Mouse (Mus musculus): ENCODE results near the gene Rnf150. TPM values are rescaled to one million over a fixed set of nuclear protein-coding genes. Genes with fewer than 3 reads are reported as not detected.

The Rnf150 gene
- total and polyA plus RNA-seq, 3 experiments = 0.13 to 0.50 (median 0.39) TPM

DNA sequence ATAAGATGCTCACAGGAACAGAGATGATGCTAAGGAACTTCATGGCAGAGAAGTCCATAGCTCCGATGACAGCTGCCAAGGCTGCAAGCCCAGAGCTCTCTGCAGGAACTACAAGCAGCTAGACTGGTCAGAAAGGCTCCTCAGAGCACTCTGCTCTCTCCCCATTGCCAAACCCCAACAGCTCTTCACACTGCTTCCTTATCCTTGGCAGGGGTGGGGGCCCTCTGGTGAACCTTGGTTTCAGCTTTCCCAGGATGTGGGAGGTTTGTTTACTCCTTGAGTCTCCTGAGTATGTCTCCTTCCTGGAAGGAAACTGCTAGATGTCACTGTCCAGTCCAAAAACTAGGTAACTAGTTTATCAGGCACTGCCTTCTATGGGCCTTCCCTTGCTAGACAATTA is 276.9 kb downstream of the Rnf150 start:
- dilution Hi-C loops (cut with MboI; ENCODE audit: extremely low pct_ligation_motif_present, extremely low pct_unique_long_range_greater_than_20kb, low sequenced_read_pairs) (no loop called here), in situ Hi-C loops (cut with MboI; ENCODE audit: low pct_ligation_motif_present, low pct_unique_long_range_greater_than_20kb, low sequenced_read_pairs) (no loop called here)
- H3K27me3 ChIP-seq (replicated peaks) = no peaks in the 10 kb centered on the region
- no peaks in the 10 kb centered on the region for H3K79me2 ChIP-seq (replicated peaks; ENCODE audit: control insufficient read depth, extremely low read depth, insufficient read depth, poor library complexity, severe bottlenecking)
- no peaks in the 10 kb centered on the region for H3K36me3 ChIP-seq (replicated peaks in 1 of 2; ENCODE audit: control insufficient read depth in 1 of 2, insufficient read depth in 1 of 2, low read length in 1 of 2)
- no peak overlapping the region for H3K27ac ChIP-seq (ENCODE audit: insufficient read depth, low read depth)
- peaks cover 15 to 45% of the 10 kb centered on the region in 2 experiments for H3K4me1 ChIP-seq (ENCODE audit: control insufficient read depth in 1 of 2, insufficient read depth in 2 of 2)
- DNase-seq (ENCODE audit: extremely low read depth) = no peak
- no peak overlapping the region for H3K4me3 ChIP-seq (replicated peaks in 1 of 3; ENCODE audit: low read depth in 2 of 3, low read length in 2 of 3, poor library complexity in 1 of 3)
- TF ChIP-seq CTCF (conservative IDR thresholded peaks at IDR 0.05 in 1 of 2, IDR thresholded peaks at IDR 0.05 in 1 of 2; ENCODE audit: low read depth in 2 of 2, low read length in 2 of 2) (no peak), JUN (IDR thresholded peaks at IDR 0.05; ENCODE audit: insufficient read depth, low read depth, low read length) (no peak), ELF1 (IDR thresholded peaks at IDR 0.05; ENCODE audit: low read depth, low read length) (no peak), ZMIZ1 (IDR thresholded peaks at IDR 0.05; ENCODE audit: low read depth, low read length) (no peak), ETS1 (conservative IDR thresholded peaks at IDR 0.05; ENCODE audit: low read depth, low read length) (no peak), RCOR1 (conservative IDR thresholded peaks at IDR 0.05; ENCODE audit: low read depth, low read length) (no peak), PAX5 (IDR thresholded peaks at IDR 0.05; ENCODE audit: low read length) (no peak), MYC (IDR thresholded peaks at IDR 0.05; ENCODE audit: low read depth, low read length) (no peak), HCFC1 (IDR thresholded peaks at IDR 0.05; ENCODE audit: low read depth, low read length) (no peak), EP300 (IDR thresholded peaks at IDR 0.05; ENCODE audit: low read length) (no peak), MAX (IDR thresholded peaks at IDR 0.05; ENCODE audit: low read length) (no peak), TBP (conservative IDR thresholded peaks at IDR 0.05; ENCODE audit: low read depth, low read length) (no peak), SMC3 (IDR thresholded peaks at IDR 0.05; ENCODE audit: low read depth, low read length) (no peak), BHLHE40 (IDR thresholded peaks at IDR 0.05; ENCODE audit: low read depth, low read length) (no peak)
- H3K4me2 ChIP-seq (ENCODE audit: insufficient read depth, low read depth, poor library complexity, severe bottlenecking) = no peak overlapping the region
- peaks cover 7% of the 10 kb centered on the region for H3K9me3 ChIP-seq (replicated peaks; ENCODE audit: low read length)
- H3K9ac ChIP-seq (ENCODE audit: insufficient read depth, low read depth) = no peak overlapping the region; the same call in 1 of the 2 replicates

DNA sequence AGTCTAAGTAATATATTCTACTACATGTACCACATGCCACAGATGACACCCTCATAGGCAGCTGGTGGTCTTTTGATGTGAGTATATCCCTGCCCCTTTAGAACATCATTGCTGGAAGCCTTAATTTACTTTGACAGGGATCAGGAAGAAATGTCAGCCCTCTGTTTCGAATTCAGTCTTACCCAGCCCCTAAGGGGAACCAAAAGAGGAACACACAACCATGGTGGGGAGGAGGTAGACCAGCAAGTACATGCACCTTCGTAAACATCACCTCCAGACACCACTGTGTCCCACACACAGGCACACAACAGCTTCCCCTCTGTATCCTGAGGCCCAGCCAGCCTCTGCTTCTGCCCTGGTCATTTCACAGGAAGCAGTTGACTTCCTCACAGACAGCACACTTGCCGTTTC is 277.6 kb downstream of the Rnf150 start:
- Histone ChIP-seq H3K9me3 (replicated peaks; ENCODE audit: low read length) (peaks cover 7% of the 10 kb centered on the region), H3K27me3 (replicated peaks) (no peaks in the 10 kb centered on the region), H3K9ac (ENCODE audit: insufficient read depth, low read depth) (peak overlapping the region; percentile 41), H3K36me3 (replicated peaks in 1 of 2; ENCODE audit: control insufficient read depth in 1 of 2, insufficient read depth in 1 of 2, low read length in 1 of 2) (no peaks in the 10 kb centered on the region), H3K4me2 (ENCODE audit: insufficient read depth, low read depth, poor library complexity, severe bottlenecking) (peak overlapping the region; percentile 62), H3K4me3 (replicated peaks in 1 of 3; ENCODE audit: low read depth in 2 of 3, low read length in 2 of 3, poor library complexity in 1 of 3) (peak overlapping the region in 2 of 3 experiments; percentile 4 to 21), H3K79me2 (replicated peaks; ENCODE audit: control insufficient read depth, extremely low read depth, insufficient read depth, poor library complexity, severe bottlenecking) (no peaks in the 10 kb centered on the region), H3K27ac (ENCODE audit: insufficient read depth, low read depth) (peak overlapping the region; percentile 85), H3K4me1 (ENCODE audit: control insufficient read depth in 1 of 2, insufficient read depth in 2 of 2) (peaks cover 15 to 43% of the 10 kb centered on the region in 2 experiments)
- DNase-seq (ENCODE audit: extremely low read depth) = peak; percentile 58
- in situ Hi-C loops (cut with MboI; ENCODE audit: low pct_ligation_motif_present, low pct_unique_long_range_greater_than_20kb, low sequenced_read_pairs) = no loop called here
- no peak for TF ChIP-seq CHD1 (IDR thresholded peaks at IDR 0.05; ENCODE audit: low read depth, low read length)
- peak; percentile 68 for TF ChIP-seq EP300 (IDR thresholded peaks at IDR 0.05; ENCODE audit: low read length)
- 0 out of 2 replicates have a peak, but pooled peaks have one; percentile 33 for TF ChIP-seq POLR2A (IDR thresholded peaks at IDR 0.05; ENCODE audit: low read depth, low read length)
- TF ChIP-seq IRF4 (IDR thresholded peaks at IDR 0.05; ENCODE audit: low read depth, low read length) = peak; percentile 57
- dilution Hi-C loops (cut with MboI; ENCODE audit: extremely low pct_ligation_motif_present, extremely low pct_unique_long_range_greater_than_20kb, low sequenced_read_pairs) = no loop called here

Other genes with a start within 250 kb of the Rnf150 start
- 74.3 and 77.5 TPM in 2 replicates for gene Zfp330, start 89.2 kb upstream of the Rnf150 start, total RNA-seq (2012; rRNA removed)
- 105 and 110 TPM in 2 replicates for gene Zfp330, start 89.2 kb upstream of the Rnf150 start, total RNA-seq (2014; rRNA removed)
- gene Zfp330, start 89.2 kb upstream of the Rnf150 start, polyA plus RNA-seq (2012; ENCODE audit: insufficient read length, low read depth) = 83.4 and 87.2 TPM in 2 replicates

All from CH12.LX (cell line).